Mouse (Mus musculus): ENCODE data around the gene Gm28048. TPM values are rescaled to one million over a fixed set of nuclear protein-coding genes. Genes with fewer than 3 reads are reported as not detected.

Gm28048 gene
- polyA plus RNA-seq, 1 experiment from 2014 or later: 4.5 TPM

DNA sequence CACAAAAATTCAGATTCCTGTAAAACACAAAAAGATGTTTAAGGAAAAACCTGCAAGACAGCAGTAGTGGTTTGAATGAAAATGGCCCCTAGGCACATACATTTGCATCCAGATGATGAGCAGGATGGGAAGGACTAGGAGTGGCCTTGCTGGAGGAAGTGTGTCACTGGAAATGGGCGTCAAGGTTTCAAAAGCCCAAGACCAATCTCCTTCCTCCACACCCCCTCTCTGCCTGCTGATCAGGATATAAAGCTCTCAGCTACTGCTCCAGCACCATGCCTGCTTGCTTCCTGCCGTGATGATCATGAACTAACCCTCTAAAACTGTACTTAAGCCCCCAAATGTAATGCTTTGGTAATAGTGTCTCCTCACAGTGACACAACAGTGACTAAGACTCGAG, 81.8 kb downstream of the Gm28048 start:
- H3K9ac ChIP-seq (replicated peaks; ENCODE audit: low read length): no peak overlapping the region
- no peaks in the 10 kb centered on the region for H3K9me3 ChIP-seq (ENCODE audit: control insufficient read depth, low read length)
- 87% methylated on average over 3 of the region's 3 CpGs for WGBS
- no peak for ATAC-seq (ENCODE audit: low FRiP score, low TSS enrichment)
- H3K36me3 ChIP-seq (ENCODE audit: control insufficient read depth, insufficient read depth, low read length): 0 out of 2 replicates have a peak, but pooled peaks cover 6% of the 10 kb centered on the region
- no peak overlapping the region for H3K27ac ChIP-seq (replicated peaks; ENCODE audit: low read depth, low read length)
- H3K4me3 ChIP-seq (replicated peaks; ENCODE audit: low read depth, low read length): no peak overlapping the region
- no peak for DNase-seq
- no peaks in the 10 kb centered on the region for H3K27me3 ChIP-seq (ENCODE audit: control insufficient read depth, insufficient read depth, low read length)
- H3K4me2 ChIP-seq (ENCODE audit: low read length): no peak overlapping the region
- H3K4me1 ChIP-seq (ENCODE audit: control insufficient read depth, insufficient read depth, low read length): no peaks in the 10 kb centered on the region

DNA sequence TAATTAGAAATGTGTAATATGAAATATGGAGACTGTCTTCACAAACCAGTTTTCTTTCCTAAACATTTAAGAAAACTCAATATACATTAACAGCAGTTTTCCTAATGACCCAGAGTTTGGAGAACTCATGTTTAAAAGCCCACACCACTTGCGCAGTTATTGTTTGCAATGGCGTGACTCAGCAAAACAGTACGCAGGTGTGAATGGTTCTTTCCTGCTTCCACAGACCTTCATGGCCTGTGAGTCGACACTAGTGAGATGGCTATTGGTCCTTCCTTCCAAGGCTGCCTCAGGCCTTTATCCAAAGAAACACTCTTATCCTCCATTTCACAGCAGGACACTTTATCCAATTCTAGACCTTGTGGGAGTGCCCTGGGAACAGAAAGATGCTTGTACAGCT, 84.2 kb downstream of the Gm28048 start:
- DNase-seq (no peak), ATAC-seq (ENCODE audit: low FRiP score, low TSS enrichment) (no peak)
- H3K9ac ChIP-seq (replicated peaks; ENCODE audit: low read length): no peak overlapping the region
- no peak overlapping the region for H3K4me3 ChIP-seq (replicated peaks; ENCODE audit: low read depth, low read length)
- H3K27me3 ChIP-seq (ENCODE audit: control insufficient read depth, insufficient read depth, low read length): no peaks in the 10 kb centered on the region
- no peaks in the 10 kb centered on the region for H3K9me3 ChIP-seq (ENCODE audit: control insufficient read depth, low read length)
- H3K4me2 ChIP-seq (ENCODE audit: low read length): no peak overlapping the region
- 0 out of 2 replicates have a peak, but pooled peaks cover 6% of the 10 kb centered on the region for H3K36me3 ChIP-seq (ENCODE audit: control insufficient read depth, insufficient read depth, low read length)
- H3K27ac ChIP-seq (replicated peaks; ENCODE audit: low read depth, low read length): no peak overlapping the region
- WGBS: 94% methylated on average over 4 of the region's 4 CpGs
- no peaks in the 10 kb centered on the region for H3K4me1 ChIP-seq (ENCODE audit: control insufficient read depth, insufficient read depth, low read length)

DNA sequence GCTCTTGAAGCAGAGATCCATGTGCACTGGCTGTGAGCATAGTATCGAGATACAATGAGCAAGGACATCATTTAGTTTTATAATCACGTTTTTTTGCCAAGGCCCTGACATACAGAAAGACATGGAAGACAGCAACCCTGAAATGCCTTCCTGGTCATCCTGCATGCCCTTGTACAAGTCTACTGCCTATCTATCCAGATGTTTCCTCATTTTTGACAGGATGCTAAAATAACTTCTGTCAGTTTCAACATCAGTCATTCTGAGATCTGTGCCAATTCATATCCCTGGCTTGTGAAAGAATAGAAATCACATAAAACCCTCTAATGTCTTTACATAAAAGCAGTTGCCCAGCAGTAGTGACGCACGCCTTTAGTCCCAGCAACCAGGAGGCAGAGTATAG, 84.8 kb downstream of the Gm28048 start:
- DNase-seq (no peak), ATAC-seq (ENCODE audit: low FRiP score, low TSS enrichment) (no peak)
- no peaks in the 10 kb centered on the region for H3K27me3 ChIP-seq (ENCODE audit: control insufficient read depth, insufficient read depth, low read length)
- no peak overlapping the region for H3K4me3 ChIP-seq (replicated peaks; ENCODE audit: low read depth, low read length)
- no peaks in the 10 kb centered on the region for H3K9me3 ChIP-seq (ENCODE audit: control insufficient read depth, low read length)
- H3K36me3 ChIP-seq (ENCODE audit: control insufficient read depth, insufficient read depth, low read length): 0 out of 2 replicates have a peak, but pooled peaks cover 6% of the 10 kb centered on the region
- no peak overlapping the region for H3K4me2 ChIP-seq (ENCODE audit: low read length)
- H3K27ac ChIP-seq (replicated peaks; ENCODE audit: low read depth, low read length): no peak overlapping the region
- no peak overlapping the region for H3K9ac ChIP-seq (replicated peaks; ENCODE audit: low read length)
- no peaks in the 10 kb centered on the region for H3K4me1 ChIP-seq (ENCODE audit: control insufficient read depth, insufficient read depth, low read length)
- WGBS: 93% methylated on average over 4 of the region's 4 CpGs

DNA sequence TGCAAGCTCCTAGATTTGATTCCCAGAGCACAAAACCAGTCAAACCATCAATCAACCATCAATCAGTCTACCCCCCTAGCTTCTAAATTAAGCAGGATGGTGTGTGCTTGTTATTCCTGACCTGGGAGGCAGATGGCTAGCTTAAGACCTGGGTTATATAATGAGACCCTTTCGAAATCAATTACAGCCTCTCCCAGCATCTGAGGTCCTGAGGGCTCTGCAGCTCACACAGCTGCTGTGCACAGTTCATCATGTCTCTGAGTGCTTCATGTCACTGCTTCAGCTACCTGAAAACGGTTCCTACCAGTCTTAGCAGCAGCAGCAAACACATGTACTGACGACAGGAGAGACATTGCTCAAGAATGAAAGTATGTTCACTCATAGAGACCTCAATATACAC, 88.8 kb downstream of the Gm28048 start:
- H3K27ac ChIP-seq (replicated peaks; ENCODE audit: low read depth, low read length): no peak overlapping the region
- H3K9me3 ChIP-seq (ENCODE audit: control insufficient read depth, low read length): no peaks in the 10 kb centered on the region
- no peak overlapping the region for H3K4me3 ChIP-seq (replicated peaks; ENCODE audit: low read depth, low read length)
- DNase-seq: peak; percentile 22
- ATAC-seq (ENCODE audit: low FRiP score, low TSS enrichment): no peak; the same call in 1 of the 2 replicates
- H3K4me1 ChIP-seq (ENCODE audit: control insufficient read depth, insufficient read depth, low read length): no peaks in the 10 kb centered on the region
- H3K27me3 ChIP-seq (ENCODE audit: control insufficient read depth, insufficient read depth, low read length): no peaks in the 10 kb centered on the region
- H3K9ac ChIP-seq (replicated peaks; ENCODE audit: low read length): no peak overlapping the region
- WGBS: 49% methylated on average over 3 of the region's 3 CpGs
- H3K36me3 ChIP-seq (ENCODE audit: control insufficient read depth, insufficient read depth, low read length): no peaks in the 10 kb centered on the region
- H3K4me2 ChIP-seq (ENCODE audit: low read length): no peak overlapping the region

DNA sequence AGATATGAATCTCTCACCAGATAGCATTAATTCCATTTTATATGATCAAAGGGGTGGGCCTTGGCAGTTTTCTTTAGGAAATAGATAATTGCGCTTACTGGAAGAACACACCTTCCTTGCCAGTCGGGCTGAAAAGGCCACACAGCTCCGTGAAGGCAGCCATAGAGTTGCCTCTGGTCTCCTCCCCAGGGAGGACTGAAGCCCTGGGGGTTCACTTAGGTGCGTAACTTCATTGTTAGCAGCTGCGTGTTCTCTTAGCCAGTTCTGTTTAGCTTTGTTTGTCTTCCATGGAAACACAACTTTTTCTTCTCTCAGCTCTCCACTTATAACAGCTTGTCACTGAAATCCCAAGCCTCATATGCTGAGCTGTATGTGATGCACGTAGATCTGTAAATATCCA, 89.4 kb downstream of the Gm28048 start:
- H3K9ac ChIP-seq (replicated peaks; ENCODE audit: low read length): no peak overlapping the region
- H3K4me2 ChIP-seq (ENCODE audit: low read length): no peak overlapping the region
- no peaks in the 10 kb centered on the region for H3K4me1 ChIP-seq (ENCODE audit: control insufficient read depth, insufficient read depth, low read length)
- no peak overlapping the region for H3K4me3 ChIP-seq (replicated peaks; ENCODE audit: low read depth, low read length)
- H3K27ac ChIP-seq (replicated peaks; ENCODE audit: low read depth, low read length): no peak overlapping the region
- no peak for ATAC-seq (ENCODE audit: low FRiP score, low TSS enrichment)
- no peaks in the 10 kb centered on the region for H3K27me3 ChIP-seq (ENCODE audit: control insufficient read depth, insufficient read depth, low read length)
- no peaks in the 10 kb centered on the region for H3K36me3 ChIP-seq (ENCODE audit: control insufficient read depth, insufficient read depth, low read length)
- no peak for DNase-seq
- 77% methylated on average over 6 of the region's 6 CpGs for WGBS
- no peaks in the 10 kb centered on the region for H3K9me3 ChIP-seq (ENCODE audit: control insufficient read depth, low read length)

DNA sequence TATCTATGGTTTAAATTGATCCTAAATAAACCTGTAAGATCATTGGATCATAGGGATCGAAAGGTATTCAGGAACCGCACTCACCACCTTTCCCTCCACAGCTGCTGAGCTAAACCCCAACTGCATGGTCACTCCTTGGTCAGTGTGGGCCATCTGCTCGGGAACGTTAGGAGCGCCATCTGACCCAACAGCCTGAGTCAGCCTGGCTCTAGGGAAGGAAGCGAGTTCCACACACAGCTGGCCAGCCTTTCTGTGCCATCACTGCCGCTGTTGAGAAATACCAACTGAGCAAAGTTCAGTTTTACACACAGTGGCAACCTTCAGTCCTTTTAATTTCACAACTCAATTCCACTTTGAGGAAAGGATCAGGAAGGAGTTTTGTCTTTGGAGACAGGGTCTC, 90.0 kb downstream of the Gm28048 start:
- no peaks in the 10 kb centered on the region for H3K27me3 ChIP-seq (ENCODE audit: control insufficient read depth, insufficient read depth, low read length)
- ATAC-seq (ENCODE audit: low FRiP score, low TSS enrichment) (no peak), DNase-seq (no peak)
- no peaks in the 10 kb centered on the region for H3K36me3 ChIP-seq (ENCODE audit: control insufficient read depth, insufficient read depth, low read length)
- no peak overlapping the region for H3K9ac ChIP-seq (replicated peaks; ENCODE audit: low read length)
- 93% methylated on average over 7 of the region's 7 CpGs for WGBS
- H3K4me1 ChIP-seq (ENCODE audit: control insufficient read depth, insufficient read depth, low read length): no peaks in the 10 kb centered on the region
- H3K9me3 ChIP-seq (ENCODE audit: control insufficient read depth, low read length): no peaks in the 10 kb centered on the region
- no peak overlapping the region for H3K27ac ChIP-seq (replicated peaks; ENCODE audit: low read depth, low read length)
- H3K4me3 ChIP-seq (replicated peaks; ENCODE audit: low read depth, low read length): no peak overlapping the region
- H3K4me2 ChIP-seq (ENCODE audit: low read length): no peak overlapping the region

DNA sequence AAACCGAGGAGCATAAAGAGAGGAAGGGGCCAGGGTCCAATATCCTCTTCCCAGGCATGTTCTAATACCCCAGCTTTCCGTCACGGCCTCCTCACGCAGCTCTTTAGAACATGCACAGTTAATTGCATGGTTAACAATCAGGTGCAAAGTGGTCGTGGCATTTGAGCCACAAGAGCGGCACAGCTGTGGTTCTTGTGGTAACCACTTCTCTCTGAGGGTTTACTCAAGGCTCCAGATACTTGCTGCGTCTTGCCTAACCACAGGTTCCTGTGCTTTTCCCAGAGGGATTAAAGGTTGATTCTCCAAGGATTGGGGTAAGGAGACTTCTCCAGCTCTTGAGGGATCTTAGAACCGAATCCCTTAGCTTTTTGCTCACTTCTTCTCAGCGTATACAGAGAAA, 90.6 kb downstream of the Gm28048 start:
- H3K4me3 ChIP-seq (replicated peaks; ENCODE audit: low read depth, low read length): no peak overlapping the region
- WGBS: 82% methylated on average over 9 of the region's 9 CpGs
- H3K4me1 ChIP-seq (ENCODE audit: control insufficient read depth, insufficient read depth, low read length): no peaks in the 10 kb centered on the region
- ATAC-seq (ENCODE audit: low FRiP score, low TSS enrichment) (no peak), DNase-seq (no peak)
- no peaks in the 10 kb centered on the region for H3K9me3 ChIP-seq (ENCODE audit: control insufficient read depth, low read length)
- no peaks in the 10 kb centered on the region for H3K36me3 ChIP-seq (ENCODE audit: control insufficient read depth, insufficient read depth, low read length)
- H3K9ac ChIP-seq (replicated peaks; ENCODE audit: low read length): no peak overlapping the region
- no peak overlapping the region for H3K27ac ChIP-seq (replicated peaks; ENCODE audit: low read depth, low read length)
- H3K4me2 ChIP-seq (ENCODE audit: low read length): no peak overlapping the region
- no peaks in the 10 kb centered on the region for H3K27me3 ChIP-seq (ENCODE audit: control insufficient read depth, insufficient read depth, low read length)

DNA sequence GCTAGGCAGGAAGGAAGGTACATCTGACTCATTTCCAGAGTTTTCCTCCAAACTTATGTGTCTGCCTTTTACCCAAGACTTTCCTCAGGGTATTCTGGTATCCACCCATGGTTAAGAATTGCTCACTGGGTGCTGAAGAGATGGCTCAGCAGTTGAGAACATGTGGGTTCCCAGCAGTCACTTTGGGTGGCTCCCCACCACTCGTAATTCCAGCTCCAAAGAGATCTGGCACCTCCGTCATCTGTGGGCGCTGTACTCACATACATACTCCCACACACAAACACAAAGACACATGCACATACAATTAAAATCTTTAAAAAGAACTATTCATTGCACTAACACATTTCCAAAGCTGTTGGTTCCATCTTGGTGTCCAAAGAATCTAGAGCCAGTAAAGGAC, 92.7 kb downstream of the Gm28048 start:
- Histone ChIP-seq H3K27ac (replicated peaks; ENCODE audit: low read depth, low read length) (no peak overlapping the region), H3K4me3 (replicated peaks; ENCODE audit: low read depth, low read length) (no peak overlapping the region), H3K9me3 (ENCODE audit: control insufficient read depth, low read length) (no peaks in the 10 kb centered on the region), H3K36me3 (ENCODE audit: control insufficient read depth, insufficient read depth, low read length) (no peaks in the 10 kb centered on the region), H3K27me3 (ENCODE audit: control insufficient read depth, insufficient read depth, low read length) (no peaks in the 10 kb centered on the region), H3K4me2 (ENCODE audit: low read length) (no peak overlapping the region), H3K9ac (replicated peaks; ENCODE audit: low read length) (no peak overlapping the region), H3K4me1 (ENCODE audit: control insufficient read depth, insufficient read depth, low read length) (no peaks in the 10 kb centered on the region)
- WGBS: 89% methylated on average over 3 of the region's 3 CpGs
- ATAC-seq (ENCODE audit: low FRiP score, low TSS enrichment) (no peak), DNase-seq (no peak)

DNA sequence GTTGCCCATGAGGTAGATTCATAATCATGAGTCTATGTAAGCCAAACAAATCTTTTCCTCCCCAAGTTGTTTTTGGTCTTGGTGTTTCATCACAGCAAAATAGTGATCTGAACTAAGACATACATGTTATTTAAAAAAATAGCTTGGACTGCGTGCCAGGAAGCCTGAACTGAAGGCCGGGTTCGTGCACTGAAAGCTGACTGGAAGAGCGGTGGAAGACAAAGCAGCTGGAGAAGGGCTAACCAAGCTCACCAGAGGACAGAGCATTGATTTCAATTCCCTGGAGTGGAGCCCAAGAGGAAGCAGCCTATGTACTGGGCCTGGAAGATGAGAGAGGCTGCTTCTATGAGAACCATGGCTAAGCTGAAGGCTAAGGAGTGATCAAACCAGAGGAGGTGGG, 94.9 kb downstream of the Gm28048 start:
- 94% methylated on average over 4 of the region's 4 CpGs for WGBS

More for the DNA sequence above, 94.9 kb downstream of the Gm28048 start:
- Histone ChIP-seq H3K4me2 (ENCODE audit: low read length) (no peak overlapping the region), H3K9ac (replicated peaks; ENCODE audit: low read length) (no peak overlapping the region), H3K27me3 (ENCODE audit: control insufficient read depth, insufficient read depth, low read length) (no peaks in the 10 kb centered on the region), H3K27ac (replicated peaks; ENCODE audit: low read depth, low read length) (no peak overlapping the region), H3K4me1 (ENCODE audit: control insufficient read depth, insufficient read depth, low read length) (no peaks in the 10 kb centered on the region), H3K36me3 (ENCODE audit: control insufficient read depth, insufficient read depth, low read length) (no peaks in the 10 kb centered on the region), H3K9me3 (ENCODE audit: control insufficient read depth, low read length) (no peaks in the 10 kb centered on the region), H3K4me3 (replicated peaks; ENCODE audit: low read depth, low read length) (no peak overlapping the region)
- no peak for ATAC-seq (ENCODE audit: low FRiP score, low TSS enrichment)
- DNase-seq: no peak

All from midbrain, embryonic 14.5 days (tissue).